Mouse (Mus musculus): ENCODE data around the gene Lcmt1. TPM values are rescaled to one million over a fixed set of nuclear protein-coding genes. Genes with fewer than 3 reads are reported as not detected.

Lcmt1 gene
- total RNA-seq (2021) = 10 to 100 TPM; 85.3 to 87.8 TPM

- peak; percentile 92 to 97 for DNase-seq (ENCODE audit: low spot score in 2 of 2)
- intact Hi-C loops (cut with DNase I) = loop anchor here (5.0 kb wide), 2 partner anchors 73 to 163 kb away; no protein-coding TSS in a partner anchor
These were observed at the start of gene Lcmt1, which contains the start of gene Arhgap17 for GRCm38 (mm10) chr7:123369759-123370481. Gene Lcmt1, plus strand, starts transcription at chr7:123369784. Gene Arhgap17, minus strand, starts transcription at chr7:123369915.

GRCm38 (mm10) chr7:123322452-123323121, 47.0 kb upstream of the Lcmt1 start:
- intact Hi-C loops (cut with DNase I) = no loop called here
- DNase-seq (ENCODE audit: low spot score in 2 of 2) = no peak

- intact Hi-C loops (cut with DNase I) = no loop called here
- DNase-seq (ENCODE audit: low spot score in 2 of 2) = no peak
These were observed 46.2 kb upstream of the Lcmt1 start for GRCm38 (mm10) chr7:123323388-123323787.

- no peak for DNase-seq (ENCODE audit: low spot score in 2 of 2)
These were observed 45.5 kb upstream of the Lcmt1 start for GRCm38 (mm10) chr7:123324105-123324504.

GRCm38 (mm10) chr7:123326062-123326461, 43.5 kb upstream of the Lcmt1 start:
- DNase-seq (ENCODE audit: low spot score in 2 of 2) = no peak
- intact Hi-C loops (cut with DNase I) = no loop called here

More at GRCm38 (mm10) chr7:123324105-123324504, 45.5 kb upstream of the Lcmt1 start:
- intact Hi-C loops (cut with DNase I) = no loop called here

- intact Hi-C loops (cut with DNase I) = no loop called here
- no peak for DNase-seq (ENCODE audit: low spot score in 2 of 2)
These were observed 42.7 kb upstream of the Lcmt1 start for GRCm38 (mm10) chr7:123326901-123327300.

GRCm38 (mm10) chr7:123327909-123328308, 41.7 kb upstream of the Lcmt1 start:
- DNase-seq (ENCODE audit: low spot score in 2 of 2) = peak in 1 of 2 experiments; percentile 49
- intact Hi-C loops (cut with DNase I) = no loop called here

GRCm38 (mm10) chr7:123330506-123330905, 39.1 kb upstream of the Lcmt1 start:
- intact Hi-C loops (cut with DNase I) = no loop called here
- no peak for DNase-seq (ENCODE audit: low spot score in 2 of 2)

- DNase-seq (ENCODE audit: low spot score in 2 of 2) = no peak
- intact Hi-C loops (cut with DNase I) = no loop called here
These were observed 33.3 kb upstream of the Lcmt1 start for GRCm38 (mm10) chr7:123336322-123336721.

GRCm38 (mm10) chr7:123338351-123338750, 31.2 kb upstream of the Lcmt1 start:
- intact Hi-C loops (cut with DNase I) = no loop called here
- DNase-seq (ENCODE audit: low spot score in 2 of 2) = no peak

GRCm38 (mm10) chr7:123341896-123342295, 27.7 kb upstream of the Lcmt1 start:
- intact Hi-C loops (cut with DNase I) = no loop called here
- no peak for DNase-seq (ENCODE audit: low spot score in 2 of 2)

GRCm38 (mm10) chr7:123344079-123344780, 25.4 kb upstream of the Lcmt1 start:
- intact Hi-C loops (cut with DNase I) = no loop called here
- no peak for DNase-seq (ENCODE audit: low spot score in 2 of 2)

- no peak for DNase-seq (ENCODE audit: low spot score in 2 of 2)
- intact Hi-C loops (cut with DNase I) = no loop called here
These were observed 24.5 kb upstream of the Lcmt1 start for GRCm38 (mm10) chr7:123345041-123345544.

- no peak for DNase-seq (ENCODE audit: low spot score in 2 of 2)
- intact Hi-C loops (cut with DNase I) = no loop called here
These were observed 22.8 kb upstream of the Lcmt1 start for GRCm38 (mm10) chr7:123346631-123347290.

- no peak for DNase-seq (ENCODE audit: low spot score in 2 of 2)
- intact Hi-C loops (cut with DNase I) = no loop called here
These were observed 19.8 kb upstream of the Lcmt1 start for GRCm38 (mm10) chr7:123349813-123350212.

- no peak for DNase-seq (ENCODE audit: low spot score in 2 of 2)
- intact Hi-C loops (cut with DNase I) = no loop called here
These were observed 19.3 kb upstream of the Lcmt1 start for GRCm38 (mm10) chr7:123350243-123350642.

GRCm38 (mm10) chr7:123353081-123353480, 16.5 kb upstream of the Lcmt1 start:
- intact Hi-C loops (cut with DNase I) = no loop called here
- DNase-seq (ENCODE audit: low spot score in 2 of 2) = no peak

GRCm38 (mm10) chr7:123353879-123354278, 15.7 kb upstream of the Lcmt1 start:
- intact Hi-C loops (cut with DNase I) = no loop called here
- no peak for DNase-seq (ENCODE audit: low spot score in 2 of 2)

GRCm38 (mm10) chr7:123354392-123354791, 15.2 kb upstream of the Lcmt1 start:
- DNase-seq (ENCODE audit: low spot score in 2 of 2) = no peak
- intact Hi-C loops (cut with DNase I) = no loop called here

GRCm38 (mm10) chr7:123354851-123355250, 14.7 kb upstream of the Lcmt1 start:
- intact Hi-C loops (cut with DNase I) = no loop called here
- DNase-seq (ENCODE audit: low spot score in 2 of 2) = no peak

Measured in left cerebral cortex, postnatal 25 days (tissue).